Mouse (Mus musculus): Measurements from ENCODE around the gene Tpte.

The Tpte gene

GRCm38 (mm10) chr8:22380934-22381333 lies 97.7 kb downstream of the Tpte start:
- DNase-seq, result no peak

- DNase-seq, result no peak
Observed at GRCm38 (mm10) chr8:22382824-22383595, 99.8 kb downstream of the Tpte start.

- no peak for DNase-seq
Observed at GRCm38 (mm10) chr8:22385158-22385557, 101.9 kb downstream of the Tpte start.

GRCm38 (mm10) chr8:22389874-22390273 lies 106.6 kb downstream of the Tpte start:
- DNase-seq, result no peak

- no peak for DNase-seq
Observed at GRCm38 (mm10) chr8:22390766-22391463, 107.7 kb downstream of the Tpte start.

- DNase-seq, result no peak
Observed at GRCm38 (mm10) chr8:22394471-22394870, 111.2 kb downstream of the Tpte start.

- peak; percentile 58 to 68 for DNase-seq
Observed at GRCm38 (mm10) chr8:22395256-22395655, 112.0 kb downstream of the Tpte start.

GRCm38 (mm10) chr8:22397811-22398141 lies 114.5 kb downstream of the Tpte start:
- no peak for DNase-seq

- DNase-seq, result peak; percentile 94
Observed at GRCm38 (mm10) chr8:22398142-22398951, 115.1 kb downstream of the Tpte start, which contains the start of gene Slc25a15. Gene Slc25a15, minus strand, starts transcription at chr8:22398597.

- no peak for DNase-seq
Observed at GRCm38 (mm10) chr8:22399285-22399880, 116.1 kb downstream of the Tpte start.

GRCm38 (mm10) chr8:22400593-22400992 lies 117.4 kb downstream of the Tpte start:
- DNase-seq, result no peak

GRCm38 (mm10) chr8:22403235-22403634 lies 120.0 kb downstream of the Tpte start:
- DNase-seq, result no peak

GRCm38 (mm10) chr8:22405733-22406132 lies 122.5 kb downstream of the Tpte start:
- DNase-seq, result no peak

- no peak for DNase-seq
Observed at GRCm38 (mm10) chr8:22410688-22411281, 127.5 kb downstream of the Tpte start.

- peak; percentile 83 to 86 for DNase-seq
Observed at GRCm38 (mm10) chr8:22411282-22411702, 128.1 kb downstream of the Tpte start, which contains the start of gene Mrps31. Gene Mrps31, plus strand, starts transcription at chr8:22411361.

GRCm38 (mm10) chr8:22411971-22412370 lies 128.7 kb downstream of the Tpte start:
- DNase-seq, result no peak

Measured in cerebellum, postnatal 25 days (tissue).